Mouse (Mus musculus) heart, postnatal 0 days (tissue): ENCODE data around the gene Gm3336.

Experiments
- CTCF ChIP-seq: IDR thresholded peaks from 2 replicates; pipeline ENCODE4 v1.5.1; 2016; ENCODE audit warnings: antibody characterized with exemption, control low read depth, low read depth
- EP300 ChIP-seq: IDR thresholded peaks from 2 replicates; pipeline ENCODE4 v1.6.1; 2016; ENCODE audit warnings: antibody characterized with exemption, low read depth

DNA sequence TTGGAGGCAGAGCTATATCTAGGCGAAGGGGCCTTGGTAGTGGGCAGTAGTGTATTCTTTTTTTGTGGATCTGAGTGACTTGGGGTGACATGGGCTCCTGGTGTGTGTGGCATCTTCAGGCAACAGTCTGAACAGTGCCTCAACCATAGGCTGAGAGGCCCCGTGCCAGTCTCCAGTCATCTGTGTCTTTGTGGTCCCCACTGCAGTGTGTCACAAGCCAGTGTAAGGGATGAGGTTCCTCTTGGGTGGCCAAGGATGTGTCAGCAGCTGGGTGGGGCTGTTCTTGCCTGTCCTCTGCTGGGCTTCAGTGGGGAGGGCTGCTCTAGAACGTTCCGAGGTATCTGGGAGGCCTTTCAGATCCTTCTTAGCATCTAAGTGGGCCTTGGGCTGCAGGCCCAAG is 12.6 kb downstream of the Gm3336 start:
- TF ChIP-seq EP300: no peak
- no peak for TF ChIP-seq CTCF
